Mouse (Mus musculus) C2C12 (cell line): Measurements from ENCODE around the gene Arap1. TPM values are rescaled to one million over a fixed set of nuclear protein-coding genes. Genes with fewer than 3 reads are reported as not detected.

ENCODE experiments used
- H3K27me3 ChIP-seq: one replicate; pipeline ENCODE4 v1.6.1; 2011; ENCODE audit not compliant: control insufficient read depth, insufficient read depth, insufficient read length
- H3K36me3 ChIP-seq: one replicate; pipeline ENCODE4 v1.6.1; 2011; ENCODE audit not compliant: control insufficient read depth, insufficient read depth
- H3K4me3 ChIP-seq: one replicate; pipeline ENCODE4 v1.5.1; 2011; ENCODE audit warnings: mild to moderate bottlenecking, control low read depth; ENCODE audit not compliant: poor library complexity, insufficient read depth, severe bottlenecking
- H3K79me2 ChIP-seq: one replicate; pipeline ENCODE4 v1.6.1; 2011; ENCODE audit not compliant: control insufficient read depth, insufficient read depth
- H3K79me3 ChIP-seq: one replicate; pipeline ENCODE4 v1.6.1; 2011; ENCODE audit warnings: low read depth, control low read depth
- H3ac ChIP-seq: one replicate; pipeline ENCODE3; 2011; ENCODE audit warnings: low read depth; ENCODE audit not compliant: control insufficient read depth, insufficient read length
- CEBPB ChIP-seq: IDR thresholded peaks from one replicate; pipeline ENCODE4 v1.6.1; 2011; ENCODE audit warnings: low read depth, mild to moderate bottlenecking, control low read depth, moderate library complexity
- CTCF ChIP-seq: IDR thresholded peaks from one replicate; pipeline ENCODE4 v1.5.1; 2011; ENCODE audit not compliant: control insufficient read depth, insufficient read depth, insufficient read length
- FOSL1 ChIP-seq: IDR thresholded peaks from one replicate; pipeline ENCODE4 v1.8.0; 2011; ENCODE audit warnings: mild to moderate bottlenecking, low read length; ENCODE audit not compliant: poor library complexity, insufficient read depth, severe bottlenecking
- MAX ChIP-seq: IDR thresholded peaks from one replicate; pipeline ENCODE4 v1.6.1; 2011; ENCODE audit warnings: mild to moderate bottlenecking, control low read depth
- MYOD1 ChIP-seq: IDR thresholded peaks from one replicate; pipeline ENCODE4 v1.6.1; 2011; ENCODE audit warnings: low read depth; ENCODE audit not compliant: control insufficient read depth, insufficient read length
- MYOG ChIP-seq: IDR thresholded peaks from one replicate; pipeline ENCODE4 v1.6.1; 2011; ENCODE audit not compliant: control insufficient read depth, insufficient read length; ENCODE audit errors: extremely low read depth
- USF1 ChIP-seq: IDR thresholded peaks from one replicate; pipeline ENCODE4 v1.6.1; 2011; ENCODE audit warnings: low read depth, mild to moderate bottlenecking, control low read depth, moderate library complexity
- polyA plus RNA-seq: library from polyadenylated mRNA; unstranded; fragments of >200 nt; fragmentation: generic; extraction: Trizol; gene quantifications from one replicate; pipeline ENCODE4 v1.2.1, GENCODE M21; 2012; ENCODE audit warnings: missing spikeins

Gene Arap1
- polyA plus RNA-seq, 1 experiment: 21.6 TPM

GRCm38 (mm10) chr7:101336686-101337085, 11.2 kb upstream of the Arap1 start:
- Histone ChIP-seq H3K27me3 (no peaks in the 10 kb centered on the region), H3K79me3 (no peaks in the 10 kb centered on the region), H3ac (no peak overlapping the region), H3K36me3 (no peaks in the 10 kb centered on the region), H3K4me3 (no peak overlapping the region), H3K79me2 (no peaks in the 10 kb centered on the region)
- no peak for TF ChIP-seq USF1
- TF ChIP-seq FOSL1: no peak
- no peak for TF ChIP-seq CTCF

GRCm38 (mm10) chr7:101337401-101337800, 10.5 kb upstream of the Arap1 start:
- no peaks in the 10 kb centered on the region for H3K79me2 ChIP-seq
- H3K79me3 ChIP-seq: no peaks in the 10 kb centered on the region
- H3K4me3 ChIP-seq: no peak overlapping the region
- no peaks in the 10 kb centered on the region for H3K27me3 ChIP-seq
- H3K36me3 ChIP-seq: no peaks in the 10 kb centered on the region
- no peak overlapping the region for H3ac ChIP-seq
- no peak for TF ChIP-seq MYOG
- TF ChIP-seq MAX: no peak
- TF ChIP-seq CTCF: no peak
- no peak for TF ChIP-seq MYOD1
- no peak for TF ChIP-seq USF1
- no peak for TF ChIP-seq FOSL1
- TF ChIP-seq CEBPB: no peak

GRCm38 (mm10) chr7:101341405-101341804, 6.5 kb upstream of the Arap1 start:
- no peak overlapping the region for H3ac ChIP-seq
- TF ChIP-seq MYOD1 (no peak), CEBPB (no peak), MYOG (no peak), MAX (no peak), USF1 (no peak)
- no peak overlapping the region for H3K4me3 ChIP-seq
- H3K27me3 ChIP-seq: no peaks in the 10 kb centered on the region
- H3K79me2 ChIP-seq: no peaks in the 10 kb centered on the region
- H3K36me3 ChIP-seq: no peaks in the 10 kb centered on the region
- H3K79me3 ChIP-seq: no peaks in the 10 kb centered on the region

GRCm38 (mm10) chr7:101343135-101343534, 4.7 kb upstream of the Arap1 start:
- Histone ChIP-seq H3K27me3 (no peaks in the 10 kb centered on the region), H3K4me3 (no peak overlapping the region), H3K79me3 (no peaks in the 10 kb centered on the region), H3K79me2 (no peaks in the 10 kb centered on the region), H3ac (no peak overlapping the region), H3K36me3 (no peaks in the 10 kb centered on the region)
- no peak for TF ChIP-seq MAX

- Histone ChIP-seq H3K36me3 (no peaks in the 10 kb centered on the region), H3K4me3 (no peak overlapping the region), H3K27me3 (no peaks in the 10 kb centered on the region), H3K79me2 (no peaks in the 10 kb centered on the region), H3K79me3 (no peaks in the 10 kb centered on the region), H3ac (no peak overlapping the region)
- TF ChIP-seq CTCF (no peak), MYOD1 (peak; percentile 37), CEBPB (no peak), FOSL1 (no peak), MYOG (no peak)
Observed at GRCm38 (mm10) chr7:101344892-101345291, 3.0 kb upstream of the Arap1 start.

- Histone ChIP-seq H3ac (no peak overlapping the region), H3K27me3 (no peaks in the 10 kb centered on the region), H3K36me3 (no peaks in the 10 kb centered on the region), H3K79me3 (no peaks in the 10 kb centered on the region), H3K79me2 (no peaks in the 10 kb centered on the region), H3K4me3 (no peak overlapping the region)
- TF ChIP-seq MYOG (no peak), MYOD1 (no peak), USF1 (no peak), CTCF (no peak), FOSL1 (no peak)
Observed at GRCm38 (mm10) chr7:101346991-101347390, 876 bp upstream of the Arap1 start.

GRCm38 (mm10) chr7:101348312-101348711, 445 bp downstream of the Arap1 start:
- no peaks in the 10 kb centered on the region for H3K36me3 ChIP-seq
- no peaks in the 10 kb centered on the region for H3K79me2 ChIP-seq
- H3K4me3 ChIP-seq: peak overlapping the region; percentile 44
- H3K27me3 ChIP-seq: no peaks in the 10 kb centered on the region
- no peaks in the 10 kb centered on the region for H3K79me3 ChIP-seq
- H3ac ChIP-seq: peak overlapping the region; percentile 67
- no peak for TF ChIP-seq MYOD1
- no peak for TF ChIP-seq CTCF
- TF ChIP-seq MYOG: no peak
